Mouse (Mus musculus) frontal cortex, postnatal 14 days (tissue): ENCODE measurements around the gene Thsd4.
"Not testable (repeated sequence)": the region's sequence is repeated elsewhere in the genome, so short reads cannot be mapped to it uniquely, and the experiment has no call there.

Source experiments
- DNase-seq, 2 experiments: peaks; one replicate each; pipeline ENCODE4 v3.0.0; 2022; ENCODE audit warnings: low spot score in 2 of 2

Gene Thsd4

GRCm38 (mm10) chr9:60308182-60308581 lies 213.7 kb downstream of the Thsd4 start:
- no peak for DNase-seq

DNA sequence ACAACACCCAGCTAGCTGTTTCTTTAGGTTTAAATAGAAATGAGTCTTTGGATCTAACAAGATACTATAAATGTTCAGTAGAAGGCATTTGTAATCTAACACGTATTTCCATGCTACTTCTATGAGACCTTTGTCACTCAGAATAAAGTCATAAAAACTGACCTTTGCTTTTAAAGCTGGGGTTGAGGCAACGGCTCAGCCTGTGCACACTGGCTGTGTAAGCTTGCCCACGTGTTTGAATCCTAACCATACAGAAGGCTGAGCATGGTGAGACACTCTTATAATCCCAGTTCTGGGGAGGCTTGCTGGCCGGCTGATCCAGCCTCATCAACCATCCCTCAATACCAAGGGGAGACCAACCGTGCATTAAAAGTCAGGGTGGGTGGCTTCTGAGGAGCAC lies 214.4 kb downstream of the Thsd4 start:
- DNase-seq = no peak

DNA sequence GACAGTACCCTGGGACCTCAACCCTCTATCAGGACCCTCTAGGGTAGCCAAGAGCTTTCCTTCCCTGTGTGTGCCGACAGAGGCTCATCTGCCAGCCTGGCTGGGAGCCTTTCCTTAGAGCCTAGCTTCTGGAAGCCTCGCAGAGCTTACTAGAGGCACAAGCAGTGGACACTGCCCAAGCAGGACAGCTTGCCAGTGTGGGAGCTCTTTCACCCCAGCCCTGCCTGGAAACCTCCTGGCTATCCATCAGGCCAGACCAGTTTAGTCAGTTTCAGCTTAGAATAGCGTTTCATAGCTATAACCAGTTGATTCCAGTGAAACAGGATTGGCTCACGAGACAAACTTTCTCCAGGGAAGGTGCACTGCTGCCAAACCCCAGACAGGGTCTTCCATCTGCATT lies 215.6 kb downstream of the Thsd4 start:
- DNase-seq = no peak

DNA sequence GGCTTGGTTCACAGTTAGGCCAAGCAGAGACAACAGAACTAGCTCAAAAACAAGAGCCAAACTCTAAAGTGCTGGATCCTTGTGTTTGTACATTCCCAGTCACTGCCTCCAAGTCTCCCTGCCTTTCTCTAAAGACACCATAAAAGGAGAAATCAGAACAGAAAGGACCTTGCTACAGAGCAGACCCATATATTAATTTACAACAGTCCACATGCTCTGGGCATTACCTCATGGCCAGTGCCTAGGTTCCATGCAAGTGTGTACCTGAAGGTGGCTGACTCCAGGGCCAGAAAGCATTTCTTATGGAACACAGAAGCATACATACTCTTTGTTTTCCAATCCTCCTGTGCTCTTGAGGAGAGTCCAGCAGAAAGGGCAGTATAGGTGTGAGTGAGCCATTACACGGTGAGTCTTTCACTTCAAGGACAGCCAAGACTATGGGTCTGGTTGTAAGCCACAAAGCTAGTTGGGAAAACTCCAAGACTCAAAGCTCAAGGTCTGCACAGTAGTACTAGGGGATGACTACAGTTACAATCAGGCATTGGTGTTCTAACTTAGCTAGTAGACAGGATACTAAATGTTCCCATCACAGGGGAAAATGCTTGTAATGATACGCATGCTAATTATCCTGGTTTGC lies 216.5 kb downstream of the Thsd4 start:
- DNase-seq = no peak

DNA sequence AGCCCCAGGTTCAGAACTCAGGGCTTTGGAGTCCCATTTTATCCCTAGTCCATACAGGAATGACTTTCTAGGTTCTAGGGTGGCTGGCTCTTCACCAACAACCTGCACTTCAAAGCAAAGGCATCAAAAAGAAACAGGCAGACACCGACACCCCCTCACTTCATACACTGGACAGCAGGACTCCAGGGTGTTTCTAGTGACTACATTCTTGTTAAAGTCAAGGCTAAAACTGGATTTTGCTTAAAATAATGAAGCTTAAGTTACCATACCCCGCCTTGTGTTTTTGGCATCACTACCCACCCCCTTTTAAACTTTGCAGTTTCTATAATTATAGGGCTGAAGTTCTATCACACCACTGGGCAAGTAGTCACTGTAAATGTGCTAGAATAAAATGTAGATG lies 225.6 kb downstream of the Thsd4 start:
- DNase-seq = no peak

DNA sequence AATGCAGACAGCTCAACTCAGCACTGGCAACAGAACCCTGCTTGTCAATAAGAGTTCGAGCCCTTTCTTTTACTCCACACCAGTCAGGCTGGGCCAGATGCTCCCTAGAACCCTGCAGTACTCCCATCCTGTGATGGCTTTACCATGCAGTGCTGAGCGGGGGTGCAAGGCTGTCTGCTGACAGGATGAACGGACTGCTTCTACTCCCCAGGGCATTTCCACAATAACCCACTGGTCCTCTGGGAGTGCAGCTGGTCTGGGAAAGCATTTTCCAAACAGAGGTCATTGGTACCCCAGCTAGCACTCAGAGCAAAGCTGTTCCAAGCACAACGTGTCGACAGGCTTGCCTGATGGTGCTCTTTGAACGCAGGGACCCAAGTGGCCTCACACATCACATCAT lies 226.6 kb downstream of the Thsd4 start:
- DNase-seq = no peak

DNA sequence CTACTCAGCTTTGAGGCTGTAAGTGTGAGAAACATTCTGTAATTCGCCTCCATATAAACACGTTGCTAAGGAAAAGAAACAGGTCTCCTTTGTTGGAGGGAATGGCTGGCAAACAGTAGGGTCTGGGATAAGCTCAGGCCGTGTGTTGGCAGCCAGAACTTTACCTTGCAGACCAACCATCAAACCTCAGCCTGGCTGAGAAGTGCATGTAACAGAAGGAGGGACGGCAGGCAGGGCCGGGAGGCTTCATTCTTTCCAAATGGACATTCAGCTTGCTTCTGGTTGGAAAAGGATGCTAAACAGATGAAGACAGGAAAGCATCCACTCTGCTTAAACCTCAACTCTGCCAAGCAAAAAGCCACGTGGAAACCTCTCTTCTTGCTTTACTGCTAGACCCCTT lies 228.7 kb downstream of the Thsd4 start:
- no peak for DNase-seq

DNA sequence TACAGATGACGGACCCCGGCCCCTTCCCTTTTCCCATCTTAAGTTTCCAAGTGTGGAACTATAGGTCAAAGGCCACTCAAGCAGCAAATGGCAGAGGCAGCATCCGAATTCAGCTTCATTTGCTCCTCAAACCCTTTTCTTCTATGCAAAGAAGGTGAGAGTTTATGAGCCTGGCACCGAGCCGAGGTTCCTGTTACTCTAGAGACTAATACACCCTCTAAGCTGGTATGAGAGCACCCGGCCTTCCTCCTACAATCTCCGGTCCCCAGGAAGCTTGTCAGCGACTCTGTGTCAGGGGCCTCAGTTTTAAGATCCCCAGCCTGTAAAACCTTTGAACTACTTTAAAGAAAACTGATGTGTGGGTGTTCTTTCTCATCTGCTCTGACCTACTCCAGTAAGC lies 231.1 kb downstream of the Thsd4 start:
- no peak for DNase-seq

GRCm38 (mm10) chr9:60288789-60289188 lies 233.1 kb downstream of the Thsd4 start:
- DNase-seq = no peak

DNA sequence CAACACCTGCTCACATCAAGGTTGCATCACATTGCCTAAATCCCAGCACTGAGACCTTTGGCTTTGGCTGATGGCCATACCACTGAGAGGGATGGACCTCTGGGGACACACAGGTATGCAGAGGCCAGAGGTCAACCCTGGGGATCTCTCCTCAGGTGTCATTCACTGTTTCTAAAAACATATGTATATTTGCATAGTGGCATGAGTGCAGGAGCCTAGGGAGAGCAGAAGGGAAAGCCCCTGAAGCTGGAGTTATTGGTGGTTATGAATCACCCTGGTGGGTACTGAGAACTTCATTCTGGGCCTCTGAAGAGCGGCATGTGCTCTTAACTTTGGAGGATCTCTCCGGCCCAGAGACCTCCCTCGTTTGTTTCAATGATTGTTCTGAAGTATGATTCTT lies 235.5 kb downstream of the Thsd4 start:
- no peak for DNase-seq

DNA sequence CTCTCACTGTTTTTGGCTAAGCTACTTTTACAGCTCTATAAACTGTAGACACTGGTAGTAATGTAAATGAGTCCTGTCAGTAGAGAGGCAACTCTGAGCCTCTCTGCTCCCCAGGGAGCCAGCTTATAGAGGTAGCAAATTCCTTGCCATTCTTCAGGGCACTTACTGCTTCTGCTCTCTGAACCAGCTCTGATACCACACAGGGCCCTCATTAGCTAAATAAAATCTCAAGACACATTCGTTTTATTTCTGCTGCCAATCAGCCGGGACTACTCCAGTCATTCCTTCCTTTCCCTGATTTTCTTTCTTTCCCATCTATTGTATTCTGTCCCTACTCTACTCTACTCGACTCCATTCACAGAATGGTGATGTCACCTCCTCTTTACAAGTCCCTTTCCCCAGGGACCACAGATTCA lies 236.8 kb downstream of the Thsd4 start:
- no peak for DNase-seq

- no peak for DNase-seq
These were observed 237.5 kb downstream of the Thsd4 start for GRCm38 (mm10) chr9:60284318-60284717.

DNA sequence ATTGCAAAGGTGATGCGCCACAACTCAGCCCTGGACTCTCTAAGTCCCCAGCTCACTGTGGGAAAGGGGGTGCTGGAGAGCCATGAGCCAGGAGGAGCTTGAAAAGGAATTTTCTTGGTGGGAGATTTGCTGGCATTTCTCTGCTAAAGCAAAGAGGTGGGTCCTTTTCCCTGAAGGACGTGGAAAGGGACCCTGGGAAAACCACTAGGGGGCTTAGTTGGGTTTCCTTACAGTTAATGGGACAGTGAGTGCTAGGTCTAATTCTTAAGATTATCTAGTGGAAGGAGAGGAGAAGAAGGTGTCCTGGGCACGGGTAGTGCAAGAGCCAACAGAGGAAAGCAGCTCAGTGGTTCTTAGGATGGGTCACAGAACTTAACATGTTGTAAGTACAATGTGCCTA lies 238.3 kb downstream of the Thsd4 start:
- no peak for DNase-seq

DNA sequence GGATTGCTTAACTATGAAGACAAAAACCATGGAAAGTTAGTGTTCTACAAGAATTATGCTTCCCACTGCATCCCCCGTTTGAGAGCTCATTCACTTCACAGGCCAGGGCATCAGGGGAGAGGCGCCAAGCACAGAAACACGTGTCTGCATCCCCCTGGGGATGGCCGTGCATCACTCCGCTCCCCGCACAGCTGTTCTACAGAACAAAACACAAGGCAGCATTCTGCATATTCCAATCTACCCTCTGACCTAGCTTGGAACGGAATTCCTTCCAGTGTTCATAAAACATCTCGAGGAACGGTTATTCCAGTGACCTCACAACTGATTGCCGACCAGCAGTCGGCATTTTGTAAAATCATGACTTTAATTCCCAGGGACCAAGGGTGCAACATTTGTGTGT lies 240.6 kb downstream of the Thsd4 start:
- no peak for DNase-seq

DNA sequence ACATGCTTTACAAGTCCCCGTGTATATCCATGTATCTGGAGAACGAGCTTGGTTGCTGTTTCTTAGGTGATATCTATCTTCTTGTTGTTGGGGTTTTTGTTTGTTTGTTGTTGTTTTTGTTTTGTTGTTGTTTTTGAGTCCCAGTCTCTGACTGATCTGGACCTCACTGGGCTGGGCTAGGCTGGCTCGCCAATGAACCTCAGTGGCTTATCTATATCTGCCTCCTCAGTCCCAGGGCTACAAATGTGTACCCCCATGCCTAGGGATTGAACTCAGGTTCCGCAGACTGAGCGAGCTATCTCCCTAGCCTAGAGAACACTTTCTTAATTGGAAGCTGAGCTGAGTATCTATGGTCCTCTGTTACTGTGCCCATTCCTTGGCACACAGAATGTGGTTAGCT lies 241.1 kb downstream of the Thsd4 start:
- DNase-seq = no peak

- DNase-seq = no peak
These were observed 242.3 kb downstream of the Thsd4 start for GRCm38 (mm10) chr9:60279556-60279955.

GRCm38 (mm10) chr9:60276351-60276750 lies 245.5 kb downstream of the Thsd4 start:
- DNase-seq = no peak

GRCm38 (mm10) chr9:60275410-60276159 lies 246.3 kb downstream of the Thsd4 start:
- no peak for DNase-seq

GRCm38 (mm10) chr9:60274503-60274902 lies 247.3 kb downstream of the Thsd4 start:
- DNase-seq = no peak

GRCm38 (mm10) chr9:60272345-60272744 lies 249.5 kb downstream of the Thsd4 start:
- DNase-seq = not testable (repeated sequence)

DNA sequence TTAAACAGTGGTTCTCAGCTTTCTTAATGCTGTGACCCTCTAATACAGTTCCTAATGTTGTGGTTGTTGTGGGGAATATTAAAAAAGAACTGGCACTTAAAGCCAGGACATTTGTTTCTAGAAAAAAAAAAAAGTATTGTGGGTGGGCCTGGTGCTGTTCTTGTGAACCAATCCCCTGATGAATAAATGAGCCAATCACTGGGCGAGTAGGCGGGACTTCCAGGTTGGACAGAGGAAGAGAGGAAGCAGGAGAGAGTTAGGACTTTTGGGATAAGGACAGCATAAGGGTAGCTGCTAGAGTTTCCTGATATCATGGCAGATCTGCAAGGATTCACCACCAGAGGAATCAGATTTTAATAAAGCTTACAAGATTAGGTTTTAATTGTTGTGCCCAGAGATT lies 249.9 kb downstream of the Thsd4 start:
- no peak for DNase-seq

- no peak for DNase-seq
These were observed 252.0 kb downstream of the Thsd4 start for GRCm38 (mm10) chr9:60269807-60270206.

GRCm38 (mm10) chr9:60267273-60267626 lies 254.6 kb downstream of the Thsd4 start:
- no peak for DNase-seq
